Mouse (Mus musculus): Measurements from ENCODE around the gene Oaz1.
A peak's percentile ranks its signal among the peaks of the same experiment; 100 is the strongest.

Gene Oaz1

DNA sequence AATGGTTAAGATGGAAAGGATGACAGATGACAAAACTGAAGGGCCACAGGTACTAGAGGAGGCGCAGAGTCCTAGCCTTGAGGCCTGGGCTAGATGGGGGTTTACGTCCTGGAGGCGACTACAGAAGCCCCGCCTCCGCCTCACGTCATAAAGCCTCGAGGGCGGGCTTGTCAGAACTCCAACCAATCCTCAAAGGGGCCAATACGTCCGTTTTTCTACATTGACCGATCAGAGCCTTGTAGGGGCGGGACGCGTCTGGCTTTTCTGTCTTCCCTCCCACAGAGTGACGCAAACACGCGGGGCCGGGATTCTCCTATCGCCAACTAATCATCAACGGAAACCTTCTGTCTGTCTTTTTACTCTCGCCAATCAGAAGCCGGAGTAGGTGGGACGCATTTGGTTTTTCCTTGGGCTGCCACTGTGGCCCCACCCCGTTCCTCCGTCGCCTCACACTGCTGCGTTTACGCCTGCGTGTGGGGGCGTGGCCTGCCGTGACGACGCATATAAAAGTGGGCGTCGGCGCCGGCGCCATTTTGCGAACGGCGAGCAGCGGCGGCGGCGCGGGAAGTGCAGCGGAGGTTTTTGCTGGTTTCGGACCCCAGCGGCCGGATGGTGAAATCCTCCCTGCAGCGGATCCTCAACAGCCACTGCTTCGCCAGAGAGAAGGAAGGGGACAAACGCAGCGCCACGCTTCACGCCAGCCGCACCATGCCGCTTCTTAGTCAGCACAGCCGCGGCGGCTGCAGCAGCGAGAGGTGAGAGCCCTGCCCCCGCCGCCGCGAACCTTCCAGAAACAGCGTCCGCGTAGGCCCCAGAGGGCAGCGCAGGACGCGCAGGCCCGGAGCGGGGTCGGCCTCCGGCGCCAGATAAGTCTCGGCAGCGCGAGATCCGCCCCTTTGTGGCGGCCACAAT lies at the start of gene Oaz1:
Gene Oaz1 (plus strand): TSS at position 506 of the 912 bp plus-strand sequence.
- DNase-seq (ENCODE audit: low read depth, low spot score) = peak; percentile 99

DNA sequence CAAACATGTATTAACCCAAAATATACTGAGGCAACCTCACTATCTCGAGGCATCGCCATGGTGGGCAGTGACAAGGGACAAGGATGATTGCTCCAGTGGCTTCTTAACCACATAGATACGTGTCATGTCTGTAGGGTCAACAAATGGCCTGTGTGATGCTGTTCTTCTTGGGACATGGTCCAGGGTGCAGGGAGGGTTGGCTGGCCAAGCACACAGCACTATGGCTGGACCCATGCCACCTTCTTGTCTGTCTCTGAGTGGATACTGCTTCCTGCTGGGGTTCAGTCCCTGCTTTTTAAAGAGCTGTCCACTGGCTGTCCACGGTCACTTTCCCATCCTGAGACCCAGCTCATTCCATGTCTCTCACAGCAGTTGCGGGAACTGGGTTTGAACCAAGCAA lies 49.3 kb upstream of the Oaz1 start:
- no peak for DNase-seq (ENCODE audit: low read depth, low spot score)

DNA sequence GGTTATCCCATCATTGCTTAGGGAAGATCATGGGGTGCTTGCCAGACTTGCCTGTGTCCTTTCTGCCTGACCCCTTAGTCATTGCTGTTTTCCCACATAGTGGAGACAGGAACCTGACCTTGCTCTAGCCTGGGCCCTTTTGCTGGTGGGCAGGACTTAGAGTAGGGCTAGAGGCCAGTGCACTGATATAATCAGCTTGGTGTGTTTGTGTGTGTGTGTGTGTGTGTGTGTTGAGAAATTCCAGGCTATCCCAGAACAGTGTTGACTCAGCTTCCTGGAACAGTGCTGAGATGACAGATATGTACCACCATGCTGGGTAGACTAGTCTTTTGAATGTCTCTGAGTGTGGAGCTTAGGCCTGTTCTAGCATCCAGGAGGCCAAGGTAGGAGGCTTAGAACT lies 46.9 kb upstream of the Oaz1 start:
- DNase-seq (ENCODE audit: low read depth, low spot score) = no peak

DNA sequence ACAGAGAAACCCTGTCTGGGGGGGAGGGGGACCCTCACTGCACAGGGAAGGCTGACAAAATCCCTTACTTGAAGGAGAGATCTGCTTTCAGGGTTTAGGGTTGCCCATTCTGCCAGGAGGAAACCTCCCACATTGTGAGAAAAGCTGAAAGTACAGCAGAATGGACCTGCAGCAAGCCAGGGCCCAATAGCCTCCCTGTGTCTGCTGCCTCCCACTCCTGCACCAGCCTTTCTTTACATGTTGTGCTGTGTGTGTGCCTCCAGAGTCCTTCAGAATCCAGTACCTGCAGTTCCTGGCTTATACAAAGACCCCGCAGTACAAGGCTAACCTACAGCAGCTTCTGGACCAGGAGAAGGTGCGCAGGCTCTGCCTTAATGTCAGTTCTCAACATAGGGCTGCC lies 42.2 kb upstream of the Oaz1 start:
- DNase-seq (ENCODE audit: low read depth, low spot score) = no peak

DNA sequence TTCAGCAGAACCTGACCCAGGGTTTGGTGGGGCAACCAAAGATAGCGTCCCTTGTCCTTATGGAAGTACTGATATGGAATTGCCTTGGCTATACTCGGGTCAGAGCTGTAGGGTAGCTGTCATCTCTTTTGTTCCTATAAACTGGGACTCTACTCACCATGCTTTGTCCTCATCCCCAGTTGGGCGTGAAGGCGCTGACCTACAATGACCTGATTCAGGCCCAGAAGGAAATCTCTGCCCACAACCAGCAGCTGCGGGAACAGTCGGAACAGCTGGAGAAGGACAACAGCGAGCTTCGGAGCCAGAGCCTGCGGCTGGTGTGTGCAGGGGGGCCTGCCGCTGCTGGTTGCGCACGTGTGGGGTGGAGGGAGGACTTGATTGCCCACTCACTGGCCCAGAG lies 41.6 kb upstream of the Oaz1 start:
- DNase-seq (ENCODE audit: low read depth, low spot score) = no peak

DNA sequence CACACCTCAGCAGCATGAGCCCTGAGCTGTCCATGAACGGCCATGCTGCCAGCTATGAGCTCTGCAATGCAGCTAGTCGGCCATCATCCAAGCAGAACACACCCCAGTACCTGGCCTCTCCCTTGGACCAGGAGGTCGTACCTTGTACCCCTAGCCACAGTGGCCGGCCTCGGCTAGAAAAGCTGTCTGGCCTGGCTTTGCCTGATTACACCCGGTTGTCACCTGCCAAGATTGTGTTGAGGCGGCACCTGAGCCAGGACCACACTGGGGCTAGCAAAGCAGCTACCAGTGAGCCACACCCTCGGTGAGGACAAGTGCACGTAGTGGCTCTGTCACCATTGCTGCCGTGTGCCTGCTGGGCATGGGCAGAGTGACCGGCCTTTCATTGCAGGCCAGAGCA lies 40.5 kb upstream of the Oaz1 start:
- DNase-seq (ENCODE audit: low read depth, low spot score) = no peak

DNA sequence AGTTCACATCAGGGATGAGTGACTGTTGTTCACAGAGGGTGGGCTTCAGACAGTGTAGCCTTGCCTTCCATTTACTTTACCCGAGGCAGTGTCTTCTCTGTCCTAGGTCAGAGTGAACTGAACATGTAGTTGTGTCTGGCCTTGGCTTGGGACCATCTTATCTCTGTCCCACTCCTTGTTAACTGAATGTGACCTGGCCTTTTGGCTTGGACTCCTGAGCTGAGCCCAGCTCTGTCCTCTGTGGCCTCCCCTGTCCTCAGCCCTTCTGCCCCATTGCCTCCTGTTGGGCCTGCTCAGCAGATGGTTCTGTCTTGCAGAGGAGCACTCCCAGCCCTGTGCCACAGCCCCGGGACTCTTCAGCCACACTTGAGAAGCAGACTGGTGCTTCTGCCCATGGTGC lies 38.9 kb upstream of the Oaz1 start:
- DNase-seq (ENCODE audit: low read depth, low spot score) = no peak

DNA sequence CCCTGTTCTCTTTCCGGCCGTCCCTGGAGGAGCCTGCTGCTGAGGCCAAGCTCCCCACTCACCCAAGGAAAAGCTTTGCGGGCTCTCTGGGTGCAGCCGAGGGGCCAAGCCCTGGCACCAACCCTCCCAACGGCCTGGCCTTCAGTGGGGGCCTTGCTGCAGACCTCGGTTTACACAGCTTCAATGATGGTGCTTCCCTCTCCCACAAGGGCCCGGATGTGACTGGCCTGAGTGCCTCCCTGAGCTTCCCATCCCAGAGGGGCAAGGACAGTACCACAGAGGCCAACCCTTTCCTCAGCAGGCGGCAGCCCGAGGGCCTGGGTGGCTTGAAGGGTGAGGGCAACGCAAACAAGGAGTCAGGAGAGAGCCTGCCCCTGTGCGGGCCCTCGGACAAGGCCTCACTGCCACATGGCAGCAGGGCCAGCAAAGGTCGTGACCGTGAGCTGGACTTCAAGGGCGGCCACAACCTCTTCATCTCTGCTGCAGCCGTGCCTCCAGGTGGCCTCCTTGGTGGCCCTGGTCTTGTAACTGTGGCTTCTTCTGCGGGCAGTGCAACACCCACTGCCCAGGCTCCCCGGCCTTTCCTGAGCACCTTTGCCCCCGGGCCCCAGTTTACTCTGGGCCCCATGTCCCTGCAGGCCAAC lies 35.6 kb upstream of the Oaz1 start:
- no peak for DNase-seq (ENCODE audit: low read depth, low spot score)

DNA sequence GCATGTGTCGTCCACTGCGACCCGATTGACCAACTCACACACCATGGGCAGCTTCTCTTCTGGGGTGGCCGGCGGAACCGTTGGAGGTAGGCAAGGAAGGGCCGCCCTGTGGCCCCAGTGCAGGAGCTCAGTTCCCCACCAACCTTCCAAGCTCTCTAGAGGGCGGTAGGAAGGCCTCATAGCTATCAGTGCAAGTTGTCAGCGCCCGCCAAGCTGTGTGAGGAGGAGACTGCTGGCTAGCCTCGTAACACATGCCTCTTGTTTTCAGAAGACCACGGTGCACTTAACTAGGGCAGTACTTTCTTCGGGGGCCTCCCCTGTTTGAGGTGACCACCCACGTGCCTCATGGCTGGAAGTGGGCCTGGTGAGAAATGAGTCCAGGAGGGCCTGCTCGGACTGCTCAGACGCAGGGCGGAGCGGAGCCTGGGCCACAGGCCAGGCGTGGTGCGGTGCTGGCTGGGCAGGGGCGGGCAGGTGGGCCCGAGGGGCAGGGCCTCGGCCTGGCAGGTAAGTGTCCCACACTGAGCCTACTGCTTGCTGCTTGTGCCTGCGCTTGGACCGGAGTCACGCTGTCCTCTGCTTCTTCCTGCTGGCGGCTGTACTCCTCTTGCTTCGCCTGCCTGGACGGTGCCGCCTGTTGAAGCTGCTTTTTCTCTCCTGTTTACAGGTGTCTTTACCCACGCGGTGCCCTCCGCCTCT lies 34.8 kb upstream of the Oaz1 start:
- no peak for DNase-seq (ENCODE audit: low read depth, low spot score)

DNA sequence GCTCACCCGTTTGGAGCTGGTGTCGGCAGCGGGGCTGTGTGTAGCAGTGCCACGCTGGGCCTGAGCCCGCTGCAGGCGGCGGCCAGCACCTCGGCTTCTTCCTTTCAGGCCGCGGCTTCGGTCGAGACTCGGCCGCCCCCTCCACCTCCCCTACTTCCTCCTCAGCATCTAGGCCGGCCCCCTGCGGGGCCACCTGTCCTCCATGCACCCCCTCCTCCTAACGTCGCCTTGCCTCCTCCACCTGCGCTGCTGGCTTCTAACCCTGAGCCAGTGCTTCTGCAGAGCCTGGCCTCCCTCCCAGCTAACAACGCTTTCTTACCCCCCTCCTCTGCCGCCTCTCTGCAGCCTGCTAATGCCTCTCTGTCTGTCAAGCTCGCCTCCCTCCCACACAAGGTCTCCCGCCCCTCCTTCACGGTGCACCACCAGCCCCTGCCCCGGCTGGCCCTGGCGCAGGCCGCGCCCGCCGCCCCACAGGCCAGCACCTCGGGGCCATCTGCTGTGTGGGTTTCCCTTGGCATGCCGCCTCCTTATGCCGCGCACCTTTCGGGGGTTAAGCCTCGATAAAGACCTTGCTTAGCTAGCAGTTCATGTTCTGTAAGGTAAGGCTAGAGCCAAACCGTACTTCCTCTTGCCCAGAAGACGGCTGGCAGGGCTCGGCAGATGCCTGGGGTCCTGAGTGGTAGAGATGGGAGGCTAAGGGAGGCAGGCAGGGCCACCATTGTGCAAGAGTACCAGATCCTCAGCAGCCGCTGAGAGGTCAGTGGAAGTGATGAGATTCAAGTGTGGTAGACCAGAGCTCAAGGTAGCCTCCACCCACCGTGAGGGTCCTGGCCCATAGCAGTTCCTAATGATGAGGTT lies 34.1 kb upstream of the Oaz1 start:
- DNase-seq (ENCODE audit: low read depth, low spot score) = peak; percentile 43

DNA sequence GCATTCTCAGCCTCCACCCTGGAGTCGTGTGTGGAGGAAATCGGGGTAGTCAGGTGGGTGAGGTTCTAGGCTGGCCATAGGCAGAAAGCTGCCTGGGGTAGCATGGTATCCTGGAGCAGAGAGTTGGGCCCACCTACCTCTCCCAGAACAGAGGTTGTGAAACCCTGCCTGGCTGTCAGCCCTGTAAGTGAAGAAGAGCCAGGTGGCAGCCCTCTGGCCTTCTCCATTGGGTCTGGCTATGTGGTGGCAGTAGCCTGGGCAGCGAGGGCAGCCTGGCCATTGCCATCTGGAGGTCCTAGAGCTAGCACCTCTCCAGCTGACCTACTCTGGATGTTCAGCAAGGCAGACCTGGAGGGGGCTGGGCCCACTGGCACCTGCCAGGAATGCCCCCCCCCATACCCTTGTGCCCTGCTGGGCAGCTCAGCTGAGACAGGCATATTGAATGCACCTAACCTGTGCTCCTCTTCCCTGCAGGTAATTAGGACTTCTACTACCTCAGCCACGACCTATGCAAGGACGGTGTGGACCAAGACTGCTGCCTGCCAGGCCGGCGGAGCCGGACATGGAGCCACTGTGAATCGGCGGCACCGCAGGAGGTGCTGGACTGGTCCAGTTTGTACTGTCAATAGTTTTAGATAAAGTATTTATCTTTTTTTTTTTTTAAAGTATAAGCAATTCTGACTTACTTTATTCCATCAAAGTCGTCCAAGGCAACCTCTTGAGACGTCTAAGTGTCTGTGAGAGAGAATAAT lies 33.2 kb upstream of the Oaz1 start:
- no peak for DNase-seq (ENCODE audit: low read depth, low spot score)

DNA sequence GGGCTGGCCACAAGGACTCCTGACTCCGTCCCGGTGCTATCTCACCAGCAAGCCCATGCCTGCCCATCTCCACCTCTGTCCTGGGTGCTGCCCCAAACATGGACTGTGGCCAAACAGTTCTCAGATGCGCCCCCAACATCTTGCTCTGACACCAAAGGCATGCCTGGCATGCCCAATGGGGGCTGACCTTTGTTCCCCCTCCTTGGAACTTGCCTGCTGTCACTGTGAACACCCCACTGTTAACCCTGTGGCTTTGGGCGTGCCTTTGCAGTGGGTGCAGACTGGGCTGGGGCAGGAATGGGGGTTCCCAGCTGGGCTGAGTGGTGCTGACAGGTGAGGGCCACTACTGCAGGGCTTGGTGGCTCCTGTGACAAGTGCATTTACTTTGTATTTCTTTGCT lies 32.7 kb upstream of the Oaz1 start:
- no peak for DNase-seq (ENCODE audit: low read depth, low spot score)

DNA sequence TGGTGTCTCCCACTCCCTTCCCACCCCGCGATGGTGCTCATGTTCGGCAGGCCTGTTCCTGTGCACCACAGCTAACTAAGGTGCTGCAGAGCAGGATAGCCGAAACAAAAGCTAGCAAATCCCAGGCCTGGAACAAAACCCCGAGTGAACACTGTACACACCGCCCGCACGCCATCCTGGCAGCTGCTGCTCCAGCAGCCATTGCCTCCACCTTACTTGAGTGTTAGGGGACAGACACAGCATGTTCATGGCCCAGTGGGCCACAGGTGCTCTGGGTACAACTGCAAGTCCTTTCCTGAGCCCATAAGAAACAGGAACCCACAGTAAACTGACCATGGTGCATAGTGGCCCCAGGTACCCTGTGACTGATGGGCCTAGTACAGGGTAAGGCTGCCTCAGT lies 31.7 kb upstream of the Oaz1 start:
- no peak for DNase-seq (ENCODE audit: low read depth, low spot score)

DNA sequence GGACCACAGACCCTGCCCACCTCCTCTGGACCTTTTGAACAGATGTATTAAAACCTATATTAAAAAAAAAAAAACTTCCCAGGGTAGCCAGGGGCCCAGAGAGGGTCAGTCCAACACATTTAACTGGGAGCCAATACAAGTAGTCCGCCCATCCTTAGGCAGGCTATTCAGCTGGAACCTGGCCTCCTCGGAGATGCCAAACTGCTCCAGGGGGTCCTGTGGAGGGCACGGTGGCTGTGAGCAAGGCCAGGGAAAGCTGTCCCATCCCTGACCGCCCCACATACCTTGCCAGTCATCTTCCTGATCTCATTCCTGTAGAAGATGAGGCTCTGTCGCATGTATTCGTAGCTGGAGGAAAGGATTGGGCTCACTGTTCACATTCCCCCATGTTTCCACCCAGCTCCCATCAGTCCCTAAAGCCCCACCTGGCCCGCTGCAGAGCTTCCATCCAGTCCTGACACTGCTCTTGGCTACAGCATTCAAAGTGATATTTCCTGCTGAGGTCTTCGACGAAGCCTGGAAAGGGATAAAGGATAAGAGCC lies 30.1 kb upstream of the Oaz1 start:
- no peak for DNase-seq (ENCODE audit: low read depth, low spot score)

DNA sequence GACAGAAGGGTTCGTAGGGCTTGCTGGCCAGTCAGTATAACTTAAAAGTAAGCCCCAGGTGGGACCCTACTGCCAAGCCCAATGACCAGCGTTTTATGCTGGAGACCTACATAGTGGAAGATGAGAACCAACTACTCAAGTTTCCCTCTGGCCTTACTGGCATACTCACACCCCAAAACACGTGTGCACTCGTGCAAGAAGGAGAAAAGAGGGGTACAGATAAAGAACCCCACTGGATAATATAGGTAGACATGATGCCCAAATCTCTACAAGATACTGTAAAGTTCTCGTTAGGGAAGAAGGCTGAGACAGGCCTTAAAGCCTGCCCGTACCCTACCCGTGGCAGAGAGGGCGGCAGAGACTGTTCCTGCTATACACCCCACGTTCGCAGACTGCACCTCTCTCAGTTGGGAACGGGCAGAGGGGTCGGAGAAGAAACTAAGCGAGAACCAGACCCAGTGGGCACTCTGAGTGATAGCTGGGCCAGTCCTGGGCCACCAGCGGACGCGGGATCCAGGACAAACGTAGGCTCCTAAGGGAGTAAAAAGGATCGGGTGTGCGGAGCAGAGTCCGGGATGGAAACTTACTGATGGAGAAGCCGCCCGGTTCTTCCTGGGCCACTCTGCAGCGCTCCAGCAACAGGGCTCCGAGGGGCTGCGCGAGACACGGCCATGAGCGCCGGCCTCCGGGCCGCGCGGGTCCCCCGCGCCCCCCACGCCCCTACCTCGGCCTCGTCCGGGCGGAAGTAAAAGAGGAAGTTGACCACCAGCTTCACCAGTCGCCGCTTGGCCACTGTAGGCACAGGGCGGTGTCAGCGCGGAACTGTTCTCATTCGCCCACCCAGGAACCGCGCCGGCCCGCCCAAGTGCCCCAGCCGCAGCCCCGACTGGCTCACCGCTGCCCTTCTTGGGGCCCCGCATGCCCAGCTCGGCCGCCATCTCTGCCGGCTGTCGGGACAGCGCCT lies 29.0 kb upstream of the Oaz1 start:
- peak; percentile 39 for DNase-seq (ENCODE audit: low read depth, low spot score)

DNA sequence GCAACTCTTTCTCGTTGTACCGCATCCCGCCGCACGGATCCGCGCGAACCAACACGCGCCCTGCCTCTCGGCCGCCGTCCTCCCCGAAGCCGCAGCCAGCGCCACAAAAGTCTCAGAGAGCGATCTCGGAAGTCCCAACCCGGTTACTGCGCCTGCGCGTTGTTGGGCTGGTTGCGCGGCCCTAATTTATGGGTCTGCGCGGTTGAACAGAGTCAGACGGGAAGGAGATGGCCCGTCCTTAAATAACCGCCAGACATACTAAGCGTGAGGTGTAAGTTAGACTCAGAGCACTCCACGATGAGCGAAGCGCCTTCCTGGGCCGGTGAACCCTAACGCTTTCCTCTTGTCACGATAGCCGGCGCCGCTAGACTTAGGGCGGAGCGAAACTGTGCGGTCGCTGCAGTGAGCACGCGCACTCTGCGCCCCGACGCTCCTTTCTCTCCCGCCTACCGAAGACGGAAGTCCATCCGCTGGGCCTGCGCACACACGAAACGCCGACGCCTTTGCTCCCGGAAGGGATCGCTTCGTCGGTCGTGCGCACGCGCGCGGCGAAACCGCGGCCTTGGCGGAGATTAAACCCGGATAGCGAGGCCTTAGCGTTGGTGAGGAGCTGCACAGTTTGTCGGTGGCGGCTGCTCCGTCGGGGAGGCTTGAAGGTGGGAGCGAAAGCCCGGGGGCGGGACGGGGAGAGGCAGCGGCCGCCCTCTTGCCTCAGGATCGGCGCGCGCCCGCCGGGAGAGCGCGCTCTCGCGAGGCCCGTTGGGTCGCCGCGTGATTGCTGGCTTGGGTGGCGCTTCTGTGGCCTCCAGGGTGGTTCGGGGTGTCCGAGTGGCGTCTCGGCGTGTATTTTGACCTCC lies 28.1 kb upstream of the Oaz1 start, which contains the start of the genes Sf3a2 and Plekhj1:
Gene Sf3a2 (plus strand): TSS at position 49 of the 857 bp plus-strand sequence.
Gene Plekhj1 (minus strand): TSS at position 477 of the 857 bp plus-strand sequence.
- DNase-seq (ENCODE audit: low read depth, low spot score) = peak; percentile 99

DNA sequence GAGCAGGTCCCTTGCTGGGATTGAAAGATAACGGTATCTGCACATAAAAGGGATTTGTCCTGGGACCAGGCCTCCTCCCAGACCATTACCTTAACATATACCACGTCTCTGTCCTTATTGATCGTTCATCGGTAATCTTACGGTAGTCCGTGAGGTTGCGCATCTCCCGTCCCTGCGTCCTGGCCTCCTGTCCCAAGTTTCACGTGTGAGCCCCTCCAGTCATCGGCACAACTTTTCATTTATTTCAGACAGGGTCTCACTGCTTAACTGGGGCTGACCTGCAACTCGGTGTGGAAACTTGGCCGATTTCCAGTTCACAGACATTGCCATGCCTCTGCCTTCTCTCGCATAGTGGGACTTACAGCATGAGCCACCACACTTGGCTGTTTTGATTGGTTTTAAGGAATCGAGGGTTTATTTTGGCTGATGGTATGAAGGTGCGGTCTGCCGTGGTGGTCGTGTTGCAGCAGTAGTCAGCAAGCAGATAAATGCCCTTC lies 27.3 kb upstream of the Oaz1 start:
- peak; percentile 58 for DNase-seq (ENCODE audit: low read depth, low spot score)
